Comparison of ENCODE assay signal across 20 mouse cellular contexts in the genomic region with DNA sequence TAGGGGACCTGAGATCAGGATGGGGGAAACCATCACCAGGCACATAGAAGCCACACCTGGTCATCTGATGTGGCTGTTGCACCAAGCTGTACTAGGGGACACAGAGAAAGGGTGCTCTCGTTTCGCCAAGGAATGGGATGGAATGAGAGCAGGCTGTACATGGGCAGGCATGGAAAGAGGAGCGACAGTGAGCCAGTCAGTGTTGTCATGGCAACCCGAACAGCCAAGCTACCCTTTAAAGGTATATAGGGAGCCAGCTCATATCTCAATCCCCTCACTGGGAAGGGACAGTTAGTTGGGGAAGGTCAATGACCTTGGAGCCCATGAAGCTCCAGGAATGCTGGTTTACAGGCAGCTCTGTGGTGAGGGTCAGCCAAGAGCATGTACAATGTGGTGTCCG.
A peak's percentile ranks its signal among the peaks of the same experiment; 100 is the strongest.
DNase-seq lines count a peak whose midpoint lies in the region; ATAC-seq and TF ChIP-seq lines count a peak whose summit lies in the region.
"Had no signal": no experiment of that assay in that cellular context is flagged by ENCODE, and none has a peak within 500 bp of the region (broad histone marks: within the 10 kb centered on the region; RNA-seq: fewer than 3 reads in every experiment).

No protein-coding gene starts in this region.

- peaks cover 74% of the 10 kb centered on the region for H3K36me3 ChIP-seq in forebrain, embryonic 12.5 days (replicated peaks)
- peaks cover 28% of the 10 kb centered on the region for H3K36me3 ChIP-seq in forebrain, embryonic 10.5 days (replicated peaks)
- H3K36me3 ChIP-seq: embryonic facial prominence, embryonic 13.5 days; heart, embryonic 13.5 days; intestine, embryonic 15.5 days had no signal

- 81% methylated on average over 5 of the region's 5 CpGs for WGBS in forebrain, embryonic 12.5 days
- WGBS in forebrain, embryonic 10.5 days: 86% methylated on average over 5 of the region's 5 CpGs

- ATAC-seq in forebrain, embryonic 12.5 days (ENCODE audit: low FRiP score): no peak
- ATAC-seq: intestine, embryonic 15.5 days had no signal

- H3K9me3 ChIP-seq in forebrain, embryonic 12.5 days: no peaks in the 10 kb centered on the region
- H3K9me3 ChIP-seq in forebrain, embryonic 10.5 days: no peaks in the 10 kb centered on the region
- H3K9me3 ChIP-seq: embryonic facial prominence, embryonic 13.5 days; heart, embryonic 13.5 days; intestine, embryonic 15.5 days had no signal

- no peak for TF ChIP-seq CTCF in layer of hippocampus, adult 2 months (conservative IDR thresholded peaks at IDR 0.05)

- H3K4me2 ChIP-seq in forebrain, embryonic 12.5 days: no peak overlapping the region
- H3K4me2 ChIP-seq: embryonic facial prominence, embryonic 13.5 days; heart, embryonic 13.5 days; hindbrain, embryonic 14.5 days; intestine, embryonic 15.5 days had no signal

- no peak overlapping the region for H3K4me3 ChIP-seq in forebrain, embryonic 12.5 days (replicated peaks)
- H3K4me3 ChIP-seq in forebrain, embryonic 10.5 days: no peak overlapping the region
- H3K4me3 ChIP-seq in layer of hippocampus, adult 2 months: no peak overlapping the region
- H3K4me3 ChIP-seq: embryonic facial prominence, embryonic 13.5 days; gastrocnemius, adult 2 months; heart, embryonic 13.5 days; intestine, embryonic 15.5 days had no signal

- H3K27ac ChIP-seq in forebrain, embryonic 12.5 days: 0 out of 2 replicates have a peak overlapping the region, but pooled peaks have one; percentile 19
- no peak overlapping the region for H3K27ac ChIP-seq in forebrain, embryonic 10.5 days
- H3K27ac ChIP-seq in layer of hippocampus, adult 2 months: peak overlapping the region; percentile 96
- H3K27ac ChIP-seq: embryonic facial prominence, embryonic 13.5 days; gastrocnemius, adult 2 months; heart, embryonic 13.5 days; hindbrain, embryonic 14.5 days; intestine, embryonic 15.5 days had no signal

- H3K4me1 ChIP-seq in forebrain, embryonic 12.5 days: peaks cover 18% of the 10 kb centered on the region
- peaks cover 20% of the 10 kb centered on the region for H3K4me1 ChIP-seq in forebrain, embryonic 10.5 days
- H3K4me1 ChIP-seq: heart, embryonic 13.5 days; intestine, embryonic 15.5 days had no signal

- DNase-seq in forebrain, embryonic 10.5 days (ENCODE audit: extremely low spot score, low spot score): no peak
- DNase-seq in layer of hippocampus, adult 2 months (ENCODE audit: low spot score in 2 of 2): no peak
- DNase-seq in layer of hippocampus, postnatal 36 days: no peak
- peak; percentile 33 for DNase-seq in right cerebral cortex, postnatal 25 days
- no peak for DNase-seq in right cerebral cortex, adult 18-20 months
- DNase-seq in gastrocnemius, adult 8-10 months (ENCODE audit: low spot score in 2 of 2): no peak
- no peak for DNase-seq in spleen, postnatal 4 days (ENCODE audit: low spot score in 2 of 2)
- DNase-seq: adrenal gland, adult 2 months; adrenal gland, postnatal 25 days; cerebellum, adult 9-10 months; cerebellum, postnatal 25 days; gastrocnemius, adult 2 months; gastrocnemius, postnatal 36 days; heart, adult 11 months; heart, postnatal 4 days had no signal

- no peaks in the 10 kb centered on the region for H3K27me3 ChIP-seq in forebrain, embryonic 12.5 days
- no peaks in the 10 kb centered on the region for H3K27me3 ChIP-seq in forebrain, embryonic 10.5 days (ENCODE audit: poor library complexity, severe bottlenecking)
- H3K27me3 ChIP-seq: embryonic facial prominence, embryonic 13.5 days; intestine, embryonic 15.5 days had no signal

- no peak overlapping the region for H3K9ac ChIP-seq in forebrain, embryonic 12.5 days
- H3K9ac ChIP-seq: embryonic facial prominence, embryonic 13.5 days; heart, embryonic 13.5 days; hindbrain, embryonic 14.5 days; intestine, embryonic 15.5 days had no signal
